Mouse (Mus musculus) CD4-positive naive resting alpha-beta T cell, adult 76 days (primary cell): ENCODE results near the gene Acy3. TPM values are rescaled to one million over a fixed set of nuclear protein-coding genes. Genes with fewer than 3 reads are reported as not detected.

ENCODE experiments used
- total RNA-seq: library from RNA; stranded (reverse); gene quantifications from one replicate; pipeline ENCODE4 v1.2.4, GENCODE M21; 2023

The Acy3 gene
- not detected for total RNA-seq

DNA sequence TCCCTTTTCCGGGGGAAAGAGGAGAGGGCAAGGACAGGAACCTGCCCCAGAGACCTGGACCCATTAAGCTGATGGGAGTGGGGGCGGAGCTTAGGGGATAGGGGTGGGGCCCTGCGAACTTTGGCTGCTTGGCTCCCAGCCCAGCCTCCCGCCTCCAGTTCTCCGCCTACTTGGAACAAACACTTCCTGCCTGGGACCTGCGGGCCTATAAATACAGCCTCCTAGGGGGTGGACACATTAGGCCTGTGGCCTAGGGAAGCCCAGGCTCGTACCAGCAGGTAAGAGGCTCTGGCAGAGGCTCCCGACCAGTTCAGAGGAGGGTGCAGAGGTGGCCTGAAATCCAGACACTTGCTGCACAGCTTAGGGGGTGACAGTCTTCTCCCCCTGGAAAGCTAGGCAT lies at the start of gene Acy3:
TSS of gene Acy3 (plus strand) at position 237 of the 400 bp plus-strand sequence.

DNA sequence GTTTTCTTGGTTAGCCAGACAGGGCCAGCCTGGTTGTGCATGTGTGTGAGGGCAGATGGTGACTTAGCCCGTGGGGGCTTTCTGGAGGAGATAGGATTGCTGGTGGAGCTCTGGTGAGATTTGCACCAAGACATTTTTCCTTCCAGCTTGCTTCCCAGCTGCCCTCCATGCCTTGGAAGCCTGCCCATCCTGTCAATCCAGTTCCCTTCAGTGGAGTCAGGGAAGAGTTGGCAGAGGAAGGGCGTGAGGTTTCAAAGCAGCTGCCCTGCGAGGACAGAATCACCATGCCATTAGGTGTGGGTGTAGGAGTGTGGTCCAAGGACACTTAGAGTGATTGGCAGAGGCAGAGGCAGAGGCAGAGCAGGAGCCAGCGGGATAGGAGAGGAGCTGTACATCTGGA lies 27.9 kb upstream of the Acy3 start, which contains the start of gene Aldh3b3:
TSS of gene Aldh3b3 (plus strand) at position 176 of the 400 bp plus-strand sequence.

DNA sequence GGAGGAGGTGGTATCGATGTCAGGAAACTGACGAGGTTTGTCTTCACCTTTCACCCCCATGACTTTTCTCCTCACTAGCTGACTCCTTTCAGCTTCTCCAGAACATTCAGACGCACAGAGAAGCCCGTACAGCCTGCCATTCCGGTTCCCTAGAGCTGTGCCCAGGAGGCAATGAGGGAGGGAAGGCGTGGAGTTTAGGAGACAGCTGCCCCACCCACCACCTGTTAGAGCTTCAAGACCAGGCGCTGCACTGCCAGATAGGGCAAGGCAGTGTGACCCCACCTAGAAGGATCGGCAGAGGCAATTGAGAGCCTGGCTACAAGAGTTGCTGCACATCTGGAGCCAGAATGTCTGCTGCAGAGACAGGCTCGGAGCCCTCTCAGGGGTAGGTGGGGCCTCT lies 14.1 kb upstream of the Acy3 start, which contains the start of gene Aldh3b2:
TSS of gene Aldh3b2 (plus strand) at position 100 of the 400 bp plus-strand sequence.

DNA sequence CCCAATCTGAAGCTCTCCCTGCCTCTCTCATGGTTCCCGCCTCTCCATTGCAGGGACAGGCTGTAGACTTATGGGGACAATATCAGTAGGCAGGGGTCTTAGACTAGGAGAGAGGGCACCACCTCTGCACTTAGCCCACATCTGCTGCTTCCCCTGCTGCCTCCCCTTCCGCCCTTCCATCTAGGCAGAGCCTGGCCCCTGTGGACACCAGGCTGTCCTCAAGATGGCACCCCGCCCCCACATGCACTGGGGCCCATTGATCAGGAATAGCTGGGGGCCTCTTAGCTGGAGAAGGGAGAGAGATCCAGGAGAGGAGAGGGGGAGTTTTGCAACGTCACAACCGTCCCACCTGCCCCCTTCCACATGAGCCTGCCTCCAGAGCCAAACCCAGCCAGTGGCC lies 6.0 kb downstream of the Acy3 start, which contains the start of gene Tbx10:
TSS of gene Tbx10 (plus strand) at position 337 of the 400 bp plus-strand sequence.

DNA sequence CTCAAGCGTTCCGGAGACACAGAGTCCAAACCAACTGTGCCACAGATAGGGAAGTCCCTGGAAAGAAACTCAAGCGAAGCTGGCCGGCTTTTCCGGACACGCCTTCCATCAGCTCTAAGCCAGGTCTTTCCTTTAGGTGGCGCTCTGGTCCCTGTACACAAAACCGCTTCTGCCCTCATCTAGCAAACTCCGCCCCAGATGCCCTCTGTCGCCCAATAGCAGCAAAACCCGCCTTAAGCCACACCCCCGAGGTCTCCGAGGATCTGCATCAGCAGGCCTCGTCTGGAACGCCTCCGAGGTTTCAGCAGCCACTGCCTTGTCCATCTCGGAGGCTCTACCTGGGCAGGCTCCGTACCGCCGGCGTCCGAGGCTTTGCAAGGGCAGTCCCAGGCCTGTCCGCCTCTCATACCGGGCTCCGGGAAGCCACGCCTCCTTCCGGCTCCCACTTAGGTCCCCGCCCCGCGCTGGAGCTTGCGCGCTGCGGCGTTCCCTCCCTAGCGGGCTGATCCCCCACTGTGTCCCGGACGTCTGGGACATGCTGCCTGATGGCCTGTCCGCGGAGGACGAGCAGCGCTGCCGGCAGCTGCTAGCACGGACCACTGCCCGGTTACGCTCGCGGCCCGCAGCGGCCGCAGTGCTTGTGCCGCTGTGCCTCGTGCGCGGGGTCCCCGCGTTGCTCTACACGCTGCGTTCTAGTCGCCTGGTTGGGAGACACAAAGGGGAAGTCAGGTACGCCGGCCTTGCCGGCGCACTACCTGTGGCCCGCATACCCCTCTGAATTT lies 13.9 kb downstream of the Acy3 start, which contains the start of the genes Nudt8 and Gm49405:
TSS of gene Nudt8 (plus strand) at position 462 of the 782 bp plus-strand sequence.
TSS of gene Gm49405 (plus strand) at position 508 of the 782 bp plus-strand sequence.

DNA sequence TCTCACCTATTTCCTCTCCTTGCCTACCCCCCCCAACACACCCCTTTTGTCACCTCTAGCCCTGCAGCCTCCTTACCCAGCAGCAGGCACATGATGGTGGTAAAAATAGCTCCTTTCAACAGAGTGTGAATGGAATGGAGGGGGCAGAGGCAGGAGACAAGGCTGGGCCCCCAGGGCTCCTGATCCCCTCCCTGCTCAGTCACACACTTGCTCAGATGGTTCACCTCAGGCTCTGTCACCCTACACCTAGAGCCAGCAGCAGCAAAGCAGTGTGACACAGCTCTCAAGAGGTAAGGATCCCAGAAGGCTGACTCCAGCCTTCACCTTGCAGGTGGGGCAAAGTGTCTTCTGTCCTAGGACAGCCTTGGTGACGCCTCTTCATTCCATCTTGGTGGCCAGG lies 16.7 kb downstream of the Acy3 start, which contains the start of gene Doc2g:
TSS of gene Doc2g (plus strand) at position 202 of the 400 bp plus-strand sequence.

DNA sequence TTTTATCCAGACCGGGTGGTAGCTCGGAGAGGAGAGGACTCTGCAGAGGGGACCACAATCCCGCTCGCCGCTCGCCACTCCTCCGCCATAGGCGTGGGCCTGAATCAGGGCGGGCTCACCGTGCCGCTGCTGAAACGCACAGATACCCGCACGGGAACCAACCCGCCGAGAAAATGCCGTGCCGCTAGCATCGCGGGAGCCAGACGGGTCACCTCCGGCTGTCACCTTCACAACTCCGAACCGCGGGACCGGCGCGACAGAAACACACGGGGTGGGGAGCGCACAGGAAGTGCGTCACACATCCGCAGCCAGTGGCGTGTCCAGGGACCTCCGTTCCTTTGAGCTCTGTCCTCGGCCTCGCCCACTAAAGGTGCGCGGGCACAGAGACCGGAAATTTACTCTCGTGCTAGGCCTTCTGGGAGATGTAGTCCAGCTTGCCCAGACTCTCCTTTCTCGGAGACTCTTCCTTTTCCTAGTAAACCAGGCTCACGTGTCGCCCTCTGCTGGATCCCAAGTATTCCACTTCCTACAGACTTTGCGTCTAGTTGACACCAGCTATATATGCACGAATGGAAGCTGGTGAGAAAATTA lies 26.2 kb downstream of the Acy3 start, which contains the start of gene Ndufv1:
TSS of gene Ndufv1 (minus strand) at position 375 of the 591 bp plus-strand sequence.

DNA sequence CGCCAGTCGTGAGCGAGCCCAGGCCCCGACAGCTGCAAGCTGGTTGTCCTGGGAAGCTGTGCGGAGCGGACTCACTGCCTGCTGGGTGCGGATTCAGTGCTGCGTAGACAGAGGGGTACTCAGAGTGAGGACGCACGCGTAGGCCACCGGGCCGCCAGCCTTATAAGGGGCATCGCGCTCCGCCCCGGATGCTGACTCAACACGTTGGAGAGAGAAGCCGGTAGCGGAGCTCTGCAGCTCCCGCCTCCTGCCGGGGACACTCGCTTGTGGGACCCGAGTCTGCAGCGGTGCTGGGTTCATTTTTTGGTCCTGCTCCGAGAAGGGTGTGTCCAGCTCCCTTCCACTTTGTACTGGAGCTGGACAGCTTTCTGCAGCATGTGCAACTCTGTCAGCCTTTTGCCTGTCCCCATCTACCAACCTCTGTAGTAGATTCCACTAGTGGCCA lies 51.4 kb downstream of the Acy3 start, which contains the start of gene Gstp1:
TSS of gene Gstp1 (minus strand) at position 198 of the 445 bp plus-strand sequence.

Other genes starting within 250 kb of the Acy3 start
- gene Kmt5b, start 219.1 kb upstream of the Acy3 start, total RNA-seq: 201 TPM
- 77.8 TPM for gene Chka, start 134.8 kb upstream of the Acy3 start, total RNA-seq
- gene Tcirg1, start 79.4 kb upstream of the Acy3 start, total RNA-seq: 61.0 TPM
- gene Ndufs8, start 73.8 kb upstream of the Acy3 start, total RNA-seq: 47.0 TPM
- 1.7 TPM for gene Aldh3b1, start 56.8 kb upstream of the Acy3 start, total RNA-seq
- 46.4 TPM for gene Unc93b1, start 51.4 kb upstream of the Acy3 start, total RNA-seq
- not detected for gene Aldh3b3, start 27.9 kb upstream of the Acy3 start, total RNA-seq
- gene Aldh3b2, start 14.2 kb upstream of the Acy3 start, total RNA-seq: not detected
- gene Tbx10, start 6.2 kb downstream of the Acy3 start, total RNA-seq: not detected
- gene Nudt8, start 14.0 kb downstream of the Acy3 start, total RNA-seq: 7.4 TPM
- 2.3 TPM for gene Gm49405, start 14.1 kb downstream of the Acy3 start, total RNA-seq
- gene Doc2g, start 16.7 kb downstream of the Acy3 start, total RNA-seq: 2.9 TPM
- 84.9 TPM for gene Ndufv1, start 26.2 kb downstream of the Acy3 start, total RNA-seq
- 182 TPM for gene Gstp1, start 51.4 kb downstream of the Acy3 start, total RNA-seq
- gene Gstp2, start 59.5 kb downstream of the Acy3 start, total RNA-seq: 20.7 TPM
- 39.0 TPM for gene Gstp3, start 73.0 kb downstream of the Acy3 start, total RNA-seq
- gene Cabp2, start 95.0 kb downstream of the Acy3 start, total RNA-seq: not detected
- 152 TPM for gene Cdk2ap2, start 110.6 kb downstream of the Acy3 start, total RNA-seq
- 266 TPM for gene Pitpnm1, start 113.4 kb downstream of the Acy3 start, total RNA-seq
- 149 TPM for gene Aip, start 139.3 kb downstream of the Acy3 start, total RNA-seq
- gene Gpr152, start 153.2 kb downstream of the Acy3 start, total RNA-seq: 0.26 TPM
- gene Cabp4, start 157.5 kb downstream of the Acy3 start, total RNA-seq: 0.18 TPM
- gene Coro1b, start 162.0 kb downstream of the Acy3 start, total RNA-seq: 121 TPM
- gene Ptprcap, start 167.0 kb downstream of the Acy3 start, total RNA-seq: 209 TPM
- 41.0 TPM for gene Rps6kb2, start 176.8 kb downstream of the Acy3 start, total RNA-seq
- 75.2 TPM for gene Carns1, start 188.9 kb downstream of the Acy3 start, total RNA-seq
- 228 TPM for gene Tbc1d10c, start 204.7 kb downstream of the Acy3 start, total RNA-seq
- gene Ppp1ca, start 205.5 kb downstream of the Acy3 start, total RNA-seq: 315 TPM
- gene Rad9a, start 215.1 kb downstream of the Acy3 start, total RNA-seq: 28.3 TPM
- gene Clcf1, start 227.7 kb downstream of the Acy3 start, total RNA-seq: 107 TPM
- gene AC109138.7, start 227.8 kb downstream of the Acy3 start, total RNA-seq: not detected
- gene Pold4, start 245.3 kb downstream of the Acy3 start, total RNA-seq: 56.2 TPM